Mouse (Mus musculus) urinary bladder, postnatal 14 days (tissue): ENCODE measurements around the gene Crlf1.

Source experiments
- DNase-seq: peaks from one replicate; pipeline ENCODE4 v3.0.0; 2021; ENCODE audit warnings: low spot score

Crlf1 gene

DNA sequence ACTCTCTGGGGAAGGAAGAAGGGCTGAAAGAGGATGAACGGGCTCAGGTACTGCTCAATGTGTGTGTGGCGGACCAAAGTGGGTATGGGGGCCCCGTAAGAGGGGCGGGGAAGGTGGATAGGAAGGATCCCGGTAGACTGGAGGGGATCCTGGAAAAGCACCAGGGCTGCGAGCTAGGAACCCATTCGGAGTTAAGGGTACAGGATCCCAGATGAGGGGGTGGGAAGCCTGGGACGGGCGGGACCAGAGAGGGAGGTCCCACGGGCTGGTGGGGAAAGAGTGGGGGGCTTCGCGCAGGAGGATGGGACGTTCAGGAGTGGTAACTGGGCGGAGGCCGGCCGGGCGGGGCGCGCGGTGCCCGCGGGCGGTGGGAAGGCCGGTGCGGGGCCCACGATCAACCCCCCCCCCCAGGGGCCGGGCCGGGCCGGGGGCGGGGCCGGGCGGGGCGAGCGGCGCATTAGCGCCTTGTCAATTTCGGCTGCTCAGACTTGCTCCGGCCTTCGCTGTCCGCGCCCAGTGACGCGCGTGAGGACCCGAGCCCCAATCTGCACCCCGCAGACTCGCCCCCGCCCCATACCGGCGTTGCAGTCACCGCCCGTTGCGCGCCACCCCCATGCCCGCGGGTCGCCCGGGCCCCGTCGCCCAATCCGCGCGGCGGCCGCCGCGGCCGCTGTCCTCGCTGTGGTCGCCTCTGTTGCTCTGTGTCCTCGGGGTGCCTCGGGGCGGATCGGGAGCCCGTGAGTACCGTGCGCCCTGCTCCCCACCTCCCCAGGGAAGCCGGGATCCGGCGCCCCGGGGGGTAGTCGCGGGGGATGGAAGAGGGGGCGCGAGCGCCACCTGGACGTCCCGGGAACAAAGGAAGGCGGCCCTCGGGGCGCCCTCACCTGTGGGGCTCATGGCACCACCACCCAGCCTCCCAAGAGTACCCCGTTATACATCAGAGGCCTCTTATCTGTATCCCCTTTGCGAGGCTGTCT lies at the start of gene Crlf1:
Crlf1 (plus strand) TSS at position 495 of the 977 bp plus-strand sequence.
- DNase-seq = no peak

DNA sequence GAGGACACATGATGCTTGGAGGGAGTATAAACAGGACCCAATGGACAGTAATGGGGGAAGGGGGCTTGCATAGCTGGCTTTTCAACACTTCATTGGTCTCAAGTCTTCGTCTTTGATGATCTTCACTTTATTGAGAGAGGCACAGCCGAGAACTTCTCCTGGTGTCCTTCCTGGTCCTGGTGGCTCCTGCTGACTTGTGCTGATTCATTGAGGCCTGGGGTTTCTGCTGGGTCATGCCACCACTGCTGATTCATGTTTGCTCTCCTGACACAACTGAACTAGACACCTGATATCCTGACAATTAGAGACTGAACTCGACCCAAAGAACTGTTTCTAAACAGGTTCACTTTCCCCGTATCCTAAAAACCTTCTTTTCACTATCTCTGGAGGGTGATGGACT lies 49.6 kb upstream of the Crlf1 start:
- no peak for DNase-seq

- DNase-seq = no peak
Measured at GRCm38 (mm10) chr8:70445988-70446387, 47.0 kb upstream of the Crlf1 start.

DNA sequence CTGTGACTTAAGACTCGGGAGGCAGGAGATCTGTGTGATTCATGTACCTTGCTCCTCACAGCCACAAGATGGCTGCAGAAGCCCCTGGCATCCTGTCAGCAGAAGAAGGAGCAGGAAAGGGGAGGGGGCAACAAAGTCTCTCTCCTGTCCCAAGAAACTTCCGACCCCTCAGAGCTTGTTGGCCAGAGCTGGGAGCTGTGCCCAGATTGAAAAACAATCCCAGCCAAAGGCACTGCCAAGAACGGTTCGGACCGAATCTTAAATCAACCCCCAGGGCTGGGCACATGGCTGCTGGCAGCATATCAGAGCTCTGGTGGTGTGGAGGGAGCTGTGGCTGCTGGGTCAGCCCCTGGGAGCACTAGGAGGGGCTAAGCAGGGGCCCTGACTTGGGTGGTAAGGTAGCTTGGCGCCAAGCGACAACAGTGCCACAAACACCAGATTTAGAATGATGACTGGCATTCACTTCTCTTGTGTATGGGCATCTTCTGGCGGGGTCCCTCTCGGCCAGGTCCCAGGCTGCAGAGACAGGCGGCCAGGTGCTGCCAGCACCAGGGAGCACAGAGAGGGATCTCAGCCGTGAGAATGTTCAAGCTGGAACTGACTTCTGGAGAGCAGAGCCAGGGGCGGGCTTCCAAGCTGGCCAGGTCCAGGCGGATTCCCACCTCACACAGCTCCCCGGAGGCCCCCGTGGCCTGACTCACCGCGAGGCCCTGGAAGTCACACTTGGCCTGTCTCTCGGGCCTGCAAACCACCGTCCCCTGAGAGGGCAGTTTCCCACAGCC lies 45.1 kb upstream of the Crlf1 start:
- peak; percentile 47 for DNase-seq

DNA sequence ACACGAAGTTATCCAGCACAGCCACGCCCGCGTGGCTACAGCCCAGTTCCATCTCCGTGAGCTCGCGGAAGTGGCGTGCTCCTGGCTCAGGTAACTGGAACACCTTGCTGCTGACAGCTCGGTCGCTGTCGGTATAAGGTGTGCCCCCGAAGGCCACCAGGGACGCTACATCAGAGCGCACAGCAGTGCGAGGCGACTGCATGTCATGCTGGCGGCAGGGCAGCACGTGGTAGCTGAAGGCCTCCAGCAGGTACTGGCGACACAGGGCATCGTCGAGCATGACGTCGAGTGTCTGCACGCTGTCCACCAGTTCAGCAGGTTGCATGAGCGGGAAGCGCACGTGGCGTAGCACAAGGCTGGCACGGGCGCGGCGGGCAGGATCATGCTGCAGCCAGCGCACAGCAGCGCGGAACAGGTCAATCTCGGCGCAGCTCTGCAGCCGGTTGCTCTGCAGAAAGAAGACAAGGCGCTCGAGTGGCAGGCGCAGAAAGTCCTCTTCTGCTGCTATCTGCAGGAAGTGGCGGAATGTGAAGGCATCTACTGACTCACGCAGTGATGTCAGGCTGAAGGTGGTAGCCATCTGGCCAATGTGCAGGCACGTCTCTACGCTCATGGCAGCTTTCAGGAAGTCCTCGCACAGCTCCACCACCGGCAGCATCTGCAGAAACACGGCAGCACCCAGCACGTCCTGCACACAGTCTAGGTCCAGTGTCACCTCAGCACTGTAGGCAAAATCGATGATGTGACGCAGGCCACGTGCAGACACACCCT lies 40.6 kb upstream of the Crlf1 start:
- DNase-seq = no peak

DNA sequence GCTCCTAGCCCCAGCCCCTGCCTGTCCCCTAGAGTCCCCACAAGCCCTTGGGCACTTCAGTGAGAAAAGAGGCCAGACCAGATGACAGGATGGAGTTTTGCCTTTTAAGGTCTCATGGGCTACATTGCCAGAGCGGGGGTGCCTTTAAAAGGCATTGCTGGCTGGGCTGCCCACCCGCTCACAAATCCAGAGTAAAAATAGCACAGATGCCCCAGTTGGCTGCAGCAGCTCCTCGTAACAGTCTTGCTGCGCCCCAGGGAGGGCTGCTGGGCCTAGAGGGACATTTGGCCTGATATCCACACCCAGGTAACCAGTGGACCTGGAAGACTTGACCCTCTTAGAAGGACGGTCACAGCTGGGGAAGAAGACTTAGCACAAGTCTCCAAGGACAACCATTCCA lies 39.1 kb upstream of the Crlf1 start:
- no peak for DNase-seq

GRCm38 (mm10) chr8:70456996-70457395 lies 36.0 kb upstream of the Crlf1 start:
- DNase-seq = no peak

GRCm38 (mm10) chr8:70457882-70458281 lies 35.1 kb upstream of the Crlf1 start:
- DNase-seq = no peak

DNA sequence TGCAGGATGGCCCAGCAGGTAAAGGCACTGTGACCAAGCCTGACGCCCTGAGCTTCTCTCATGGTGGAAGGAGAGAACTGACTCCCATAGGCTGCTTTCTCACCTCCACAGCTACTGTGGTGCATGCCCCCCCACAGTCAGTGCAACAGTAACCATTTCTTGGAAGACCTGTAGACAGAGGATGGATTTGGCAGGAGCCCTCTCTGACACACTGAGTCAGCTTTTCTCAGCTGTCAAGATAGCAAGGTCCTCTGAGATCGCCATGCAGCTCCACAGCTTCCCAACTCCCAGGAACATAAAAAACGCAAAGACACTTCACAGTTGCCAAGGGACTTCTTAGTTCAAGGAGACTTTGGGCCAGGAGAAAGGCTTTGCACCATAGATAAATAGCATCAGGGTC lies 34.5 kb upstream of the Crlf1 start:
- no peak for DNase-seq

DNA sequence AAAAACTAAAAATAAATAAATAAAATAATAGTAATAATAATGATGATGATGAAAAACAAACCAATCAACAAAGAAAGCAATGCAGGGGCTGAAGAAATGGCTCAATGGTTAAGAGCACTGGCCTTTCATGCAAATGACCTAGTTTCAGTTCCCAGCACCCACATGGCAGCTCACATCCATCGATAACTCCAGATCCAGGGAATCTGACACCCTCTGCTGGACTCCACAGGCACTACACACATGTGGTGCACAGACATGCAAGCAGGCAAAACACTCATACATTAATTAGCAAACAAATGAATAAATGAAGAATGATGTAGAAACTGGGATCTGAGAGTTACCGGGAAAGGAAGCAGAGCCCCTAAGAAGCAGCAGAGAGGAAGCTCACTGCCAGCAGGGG lies 33.3 kb upstream of the Crlf1 start:
- DNase-seq = no peak

DNA sequence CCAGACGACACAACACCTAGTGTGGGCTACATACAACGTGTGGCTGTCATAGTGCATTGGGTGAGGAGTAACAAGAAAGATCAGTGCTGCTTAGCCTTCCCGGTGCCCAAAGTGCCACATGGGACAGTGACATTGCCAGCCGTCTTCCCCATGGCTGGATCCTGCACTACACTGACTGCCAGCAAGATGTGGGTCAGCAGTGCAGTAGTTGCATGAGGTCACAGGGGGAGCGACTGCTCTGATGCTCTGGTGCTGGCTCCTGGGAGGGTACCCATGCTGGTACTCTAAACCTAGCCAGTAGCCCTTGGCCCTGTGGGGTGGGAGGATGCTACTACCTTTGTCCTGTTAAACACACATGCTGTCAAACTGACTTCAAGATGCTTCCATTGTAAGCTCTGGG lies 32.8 kb upstream of the Crlf1 start:
- no peak for DNase-seq

- peak; percentile 34 for DNase-seq
Measured at GRCm38 (mm10) chr8:70460606-70461005, 32.4 kb upstream of the Crlf1 start.

DNA sequence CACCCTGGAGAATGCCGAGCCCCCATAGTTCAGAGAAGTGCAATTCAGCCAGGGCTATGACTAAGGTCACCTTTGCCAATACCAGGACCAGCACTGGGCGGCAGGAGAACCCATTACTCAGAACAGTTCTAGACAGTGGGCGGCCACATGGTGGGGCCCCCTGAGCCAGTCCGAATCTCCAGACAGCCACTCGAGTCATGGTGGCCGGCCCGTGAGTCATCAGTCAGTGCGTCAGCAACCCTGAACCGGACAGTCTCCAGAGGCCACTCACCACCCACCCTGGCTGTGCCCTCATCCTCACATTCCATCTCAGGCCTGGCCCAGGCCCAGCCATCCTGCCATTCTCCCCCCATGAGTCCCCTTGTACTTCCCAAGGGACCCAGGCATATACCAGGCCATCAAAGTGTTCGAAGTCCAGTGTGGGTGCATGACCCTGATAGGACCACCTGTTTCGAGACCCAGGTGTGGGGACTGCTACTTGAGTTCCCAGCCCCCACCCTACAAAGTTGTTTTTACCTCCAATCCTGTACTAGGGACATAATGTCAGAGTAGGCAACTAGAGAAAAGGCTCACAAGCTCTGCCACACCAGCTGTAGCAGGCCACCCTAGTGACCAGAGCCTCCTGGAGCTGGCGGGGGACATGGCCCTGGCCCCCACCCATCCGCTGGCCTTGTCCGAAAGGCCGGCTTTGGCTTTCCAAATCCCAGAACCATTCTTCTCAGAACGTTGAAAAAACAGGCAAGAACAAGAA lies 31.0 kb upstream of the Crlf1 start:
- DNase-seq = no peak

GRCm38 (mm10) chr8:70462516-70462813 lies 30.5 kb upstream of the Crlf1 start:
- no peak for DNase-seq

DNA sequence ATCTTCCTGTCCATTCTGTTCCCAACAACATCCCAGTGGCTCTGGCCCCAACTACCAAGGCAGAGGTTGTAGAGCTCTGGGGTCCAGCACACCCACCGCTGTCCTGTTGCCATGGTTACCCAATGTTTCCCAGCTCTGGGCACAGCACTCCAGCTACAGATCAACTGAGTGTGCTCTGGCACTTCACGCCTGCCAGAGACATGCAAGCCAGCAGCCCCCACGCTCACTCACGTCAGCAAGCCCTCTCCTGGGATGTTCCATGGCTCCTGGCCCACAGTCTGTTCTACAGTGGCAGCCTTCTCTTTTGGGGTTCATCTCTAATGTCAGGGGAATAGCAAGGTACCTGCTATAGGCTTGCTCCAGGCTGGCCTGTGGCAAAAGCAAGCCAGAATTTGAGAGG lies 29.7 kb upstream of the Crlf1 start:
- peak; percentile 35 for DNase-seq

DNA sequence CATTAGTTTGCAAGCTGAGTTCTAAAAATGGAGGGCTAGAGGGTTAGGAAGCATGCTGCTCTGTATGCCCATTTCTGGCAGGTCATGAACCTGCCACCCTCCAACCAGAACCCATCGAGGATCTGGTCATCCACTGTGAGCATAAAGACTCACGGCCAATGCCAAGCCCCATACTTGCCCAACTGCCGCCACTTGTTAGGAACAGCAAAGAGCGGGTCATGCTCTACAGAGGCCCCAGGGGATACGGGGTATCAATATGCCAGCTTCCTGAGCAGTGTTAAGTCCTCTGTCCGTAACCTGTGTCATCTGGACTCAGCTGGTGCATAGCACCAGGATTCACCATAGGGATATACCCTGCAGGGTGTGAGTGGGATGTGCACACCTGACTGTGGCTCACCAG lies 28.8 kb upstream of the Crlf1 start:
- DNase-seq = no peak

DNA sequence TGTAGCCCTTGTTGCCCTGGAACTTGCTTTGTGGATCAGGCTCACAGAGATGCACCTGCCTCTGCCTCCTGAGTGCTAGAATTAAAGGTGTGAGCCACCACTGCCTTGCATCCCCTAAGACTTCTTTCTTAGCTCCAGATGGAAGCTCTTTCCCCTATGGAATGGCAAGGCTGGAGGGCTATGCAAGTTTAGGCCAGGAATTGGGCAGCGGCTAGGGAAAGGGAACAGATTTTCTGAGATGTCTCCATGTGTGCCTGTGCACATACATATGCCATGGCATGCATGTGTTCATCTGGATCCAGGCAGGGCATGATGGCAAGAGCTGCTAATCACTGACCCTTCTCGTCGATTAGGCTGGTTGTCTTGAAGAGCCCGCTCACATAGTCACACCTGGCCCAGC lies 27.3 kb upstream of the Crlf1 start:
- DNase-seq = no peak

- DNase-seq = no peak
Measured at GRCm38 (mm10) chr8:70466305-70466704, 26.7 kb upstream of the Crlf1 start.

DNA sequence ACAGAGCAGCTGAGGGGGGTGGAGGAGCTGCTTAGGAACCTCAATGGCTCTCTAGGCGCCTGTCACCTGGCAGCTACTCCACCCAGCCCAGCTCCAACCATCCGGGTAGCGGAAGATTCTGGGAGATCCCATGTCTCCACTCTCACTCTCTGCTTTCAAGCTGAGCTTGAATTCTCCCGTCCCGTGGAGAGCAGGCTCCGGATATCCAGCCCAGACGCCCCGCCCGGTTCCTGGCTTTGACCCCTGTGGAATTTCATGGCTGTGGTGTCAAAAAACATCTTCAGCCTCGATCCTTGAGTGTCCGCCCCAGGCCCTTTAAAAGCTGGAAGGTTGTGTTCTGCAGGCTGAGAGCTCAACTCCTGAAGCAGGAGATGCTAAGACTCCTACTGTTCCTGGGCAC lies 26.2 kb upstream of the Crlf1 start:
- peak; percentile 29 for DNase-seq

DNA sequence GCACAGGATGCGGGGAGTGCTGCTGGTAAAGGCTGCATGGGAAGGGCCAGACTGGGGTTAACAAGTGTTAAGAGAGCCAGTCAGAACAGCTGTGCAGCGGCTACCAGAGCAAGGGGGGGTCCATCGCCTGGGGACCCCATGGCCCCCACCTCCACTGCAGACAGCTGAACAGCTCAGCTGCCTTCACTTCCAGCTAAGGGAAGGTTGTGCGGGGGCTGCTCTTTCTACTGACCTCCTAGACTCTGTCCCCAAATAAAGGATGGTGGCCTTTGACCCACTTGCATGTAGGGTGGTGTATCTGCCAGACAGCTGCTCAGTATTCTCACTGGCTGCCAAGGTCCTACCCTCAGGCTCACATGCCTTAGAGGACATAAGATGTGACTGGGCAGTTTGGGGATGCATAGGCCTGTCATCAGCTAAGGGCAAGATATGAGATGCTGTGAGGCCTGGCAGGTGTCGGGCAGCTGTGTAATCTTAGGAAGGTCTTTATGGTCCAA lies 25.7 kb upstream of the Crlf1 start:
- no peak for DNase-seq

- DNase-seq = no peak
Measured at GRCm38 (mm10) chr8:70467907-70468306, 25.1 kb upstream of the Crlf1 start.

DNA sequence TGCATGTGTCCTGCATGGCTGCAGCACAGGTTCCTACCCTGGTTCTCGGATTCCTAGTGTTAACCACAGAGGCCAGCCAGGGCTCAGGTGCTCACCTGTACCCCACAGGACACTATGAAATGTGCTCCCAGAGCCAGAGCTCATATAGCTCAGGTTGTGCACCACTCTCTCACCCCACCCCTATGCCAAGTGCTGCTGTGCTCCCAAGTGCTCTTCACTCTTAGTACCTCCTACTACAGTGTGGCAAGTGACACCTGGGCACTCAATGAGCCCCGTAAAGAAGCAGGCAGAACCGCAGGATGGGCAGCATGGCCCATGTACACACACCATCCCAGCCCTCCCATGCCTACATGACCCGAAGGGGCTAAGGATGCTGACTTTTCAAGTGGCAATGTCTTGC lies 24.2 kb upstream of the Crlf1 start:
- DNase-seq = no peak
